Mouse (Mus musculus): ENCODE results near the gene Kdm6b. TPM values are rescaled to one million over a fixed set of nuclear protein-coding genes. Genes with fewer than 3 reads are reported as not detected.

Kdm6b gene
- polyA plus RNA-seq, 1 experiment from 2014 or later = 17.6 TPM

DNA sequence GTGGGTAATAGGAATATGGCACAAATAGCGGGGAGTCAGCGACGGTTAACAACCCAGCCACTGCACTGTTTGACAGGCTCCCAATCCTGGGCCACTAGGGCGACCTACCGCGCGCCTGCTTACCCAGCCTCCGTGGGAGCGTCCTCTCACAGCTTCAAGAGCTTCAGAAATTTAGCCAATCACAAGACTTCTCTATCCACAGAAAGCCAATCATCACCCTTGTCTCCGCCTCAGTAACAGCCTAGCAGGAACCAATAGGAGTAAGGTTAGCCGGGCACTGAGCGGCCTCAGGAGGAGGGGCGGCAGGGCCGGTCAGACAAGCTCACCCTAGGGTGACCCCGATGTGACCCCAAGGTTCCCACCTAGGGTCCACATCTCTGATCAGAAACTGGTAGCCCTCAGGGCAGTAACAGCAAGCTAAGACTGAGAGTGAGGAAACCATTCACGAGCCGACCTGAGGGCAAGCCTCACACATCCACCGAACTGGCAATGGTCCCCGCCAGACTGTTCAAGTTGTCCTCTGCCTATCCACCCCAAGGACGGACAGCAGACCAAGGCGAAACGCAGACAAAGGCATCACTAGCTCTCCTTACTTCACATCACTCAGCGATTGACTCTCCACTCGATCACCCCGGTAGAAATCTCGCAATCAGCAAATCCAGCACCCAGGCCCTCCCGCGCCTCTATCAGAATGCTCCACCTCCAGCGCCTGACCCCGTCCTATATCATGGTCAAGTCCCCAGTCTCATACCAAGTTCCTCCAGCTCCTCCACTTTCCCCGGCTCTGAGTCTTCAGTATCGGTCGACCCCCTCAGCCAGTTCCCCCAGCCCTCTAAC, 4.7 kb downstream of the Kdm6b start:
- peak overlapping the region; percentile 89 for H3K9ac ChIP-seq (ENCODE audit: low read depth, low read length)
- no peaks in the 10 kb centered on the region for H3K9me3 ChIP-seq (ENCODE audit: control insufficient read depth, low read length)
- ATAC-seq = peak; percentile 76
- peaks cover 33% of the 10 kb centered on the region for H3K36me3 ChIP-seq (ENCODE audit: control insufficient read depth, insufficient read depth, low read length)
- H3K27ac ChIP-seq (ENCODE audit: low read length) = peak overlapping the region; percentile 99
- H3K4me3 ChIP-seq (ENCODE audit: low read length) = peak overlapping the region; percentile 81
- H3K4me1 ChIP-seq (ENCODE audit: control insufficient read depth, insufficient read depth, low read length) = peaks cover 35% of the 10 kb centered on the region
- H3K4me2 ChIP-seq (ENCODE audit: low read depth, low read length) = peak overlapping the region; percentile 87
- WGBS = under 1% methylated on average over 33 of the region's 33 CpGs
- no peaks in the 10 kb centered on the region for H3K27me3 ChIP-seq (replicated peaks; ENCODE audit: control insufficient read depth, insufficient read depth, low read length)

DNA sequence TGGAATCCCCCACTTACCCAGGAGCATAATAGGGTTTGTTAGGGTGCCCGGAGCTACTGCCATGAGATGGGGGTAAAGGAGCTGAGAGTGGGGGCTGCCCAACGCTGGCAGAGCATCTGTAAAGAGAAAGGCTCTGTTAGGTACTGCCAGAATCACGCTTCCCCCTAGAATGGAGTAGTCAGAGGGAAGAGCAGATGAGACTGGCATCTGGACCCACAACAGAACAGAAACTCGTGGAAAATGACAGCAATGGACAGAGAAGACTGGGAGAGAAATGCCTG, 5.8 kb downstream of the Kdm6b start:
- no peak for ATAC-seq
- WGBS = 86% methylated on average over 4 of the region's 4 CpGs
- peak overlapping the region; percentile 89; the same call in 1 of the 2 replicates for H3K9ac ChIP-seq (ENCODE audit: low read depth, low read length)
- no peak overlapping the region for H3K27ac ChIP-seq (ENCODE audit: low read length)
- H3K4me1 ChIP-seq (ENCODE audit: control insufficient read depth, insufficient read depth, low read length) = peaks cover 24% of the 10 kb centered on the region
- no peaks in the 10 kb centered on the region for H3K27me3 ChIP-seq (replicated peaks; ENCODE audit: control insufficient read depth, insufficient read depth, low read length)
- peak overlapping the region; percentile 81; the same call in 1 of the 2 replicates for H3K4me3 ChIP-seq (ENCODE audit: low read length)
- peak overlapping the region; percentile 87; the same call in 1 of the 2 replicates for H3K4me2 ChIP-seq (ENCODE audit: low read depth, low read length)
- no peaks in the 10 kb centered on the region for H3K9me3 ChIP-seq (ENCODE audit: control insufficient read depth, low read length)
- peaks cover 39% of the 10 kb centered on the region for H3K36me3 ChIP-seq (ENCODE audit: control insufficient read depth, insufficient read depth, low read length)

DNA sequence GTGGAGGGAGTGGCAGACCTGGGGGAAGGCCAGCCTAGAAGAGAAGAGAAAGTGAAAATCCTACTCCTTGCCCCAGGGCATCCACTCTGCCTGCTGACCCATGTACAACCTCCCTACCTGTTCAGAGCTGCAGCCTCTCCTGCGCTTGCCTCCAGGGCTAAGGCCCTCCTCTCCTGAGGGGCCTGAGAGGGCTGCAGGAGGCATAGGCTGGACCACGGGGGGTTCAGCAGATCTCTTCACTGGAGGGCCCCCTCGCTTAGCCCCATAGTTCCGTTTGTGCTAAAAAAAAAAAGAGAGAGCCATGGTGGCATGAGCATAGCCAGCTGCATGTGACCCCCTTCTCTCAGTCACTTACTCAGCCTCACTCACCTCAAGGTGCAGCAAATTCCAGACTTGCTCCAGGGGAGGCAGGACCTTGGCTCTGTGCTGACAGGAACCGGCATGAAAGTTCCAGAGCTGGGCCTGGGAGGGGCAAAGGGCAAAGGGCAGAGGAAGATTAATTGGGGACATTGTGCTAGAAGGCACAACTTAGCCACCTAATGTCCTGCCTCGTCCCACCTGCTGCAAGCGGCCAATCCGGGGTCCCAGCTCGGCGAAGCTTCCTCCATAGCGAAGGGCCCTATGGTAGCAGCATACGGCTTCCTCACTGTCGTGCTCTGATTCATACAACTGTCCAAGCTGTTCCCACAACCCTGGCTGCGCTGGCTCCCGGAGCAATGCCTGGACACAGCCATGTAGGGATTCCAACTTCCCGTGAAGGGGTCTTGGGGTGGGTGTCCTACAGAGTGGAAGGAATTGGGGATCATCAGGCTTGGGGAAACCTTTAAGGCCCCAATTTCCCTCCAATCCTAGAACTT, 6.4 kb downstream of the Kdm6b start:
- Histone ChIP-seq H3K4me2 (ENCODE audit: low read depth, low read length) (no peak overlapping the region), H3K27me3 (replicated peaks; ENCODE audit: control insufficient read depth, insufficient read depth, low read length) (no peaks in the 10 kb centered on the region), H3K4me3 (ENCODE audit: low read length) (no peak overlapping the region), H3K9ac (ENCODE audit: low read depth, low read length) (0 out of 2 replicates have a peak overlapping the region, but pooled peaks have one; percentile 89), H3K27ac (ENCODE audit: low read length) (no peak overlapping the region), H3K36me3 (ENCODE audit: control insufficient read depth, insufficient read depth, low read length) (peaks cover 40% of the 10 kb centered on the region), H3K4me1 (ENCODE audit: control insufficient read depth, insufficient read depth, low read length) (peaks cover 18% of the 10 kb centered on the region), H3K9me3 (ENCODE audit: control insufficient read depth, low read length) (no peaks in the 10 kb centered on the region)
- ATAC-seq = no peak
- 89% methylated on average over 16 of the region's 16 CpGs for WGBS

DNA sequence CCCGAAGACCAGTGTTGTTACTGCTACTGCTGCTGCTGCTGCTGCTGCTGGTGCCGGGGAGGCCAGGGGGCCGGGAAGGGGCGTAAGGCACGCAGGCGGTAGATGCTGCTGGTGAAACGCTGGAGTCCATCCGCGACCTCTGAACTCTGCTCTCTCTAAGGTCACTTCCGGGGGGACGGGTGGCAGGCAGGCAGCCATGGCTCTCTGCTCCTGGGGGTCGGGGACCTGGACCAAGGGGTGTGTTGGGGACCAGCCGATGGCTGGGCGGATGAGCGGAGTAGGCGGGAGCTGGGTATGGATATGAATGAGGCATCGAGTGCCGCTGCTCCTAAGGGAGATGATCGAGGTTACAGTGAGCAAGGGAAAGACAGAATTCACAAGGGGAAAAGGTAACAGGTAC, 7.2 kb downstream of the Kdm6b start:
- Histone ChIP-seq H3K4me2 (ENCODE audit: low read depth, low read length) (no peak overlapping the region), H3K27me3 (replicated peaks; ENCODE audit: control insufficient read depth, insufficient read depth, low read length) (no peaks in the 10 kb centered on the region), H3K27ac (ENCODE audit: low read length) (no peak overlapping the region), H3K36me3 (ENCODE audit: control insufficient read depth, insufficient read depth, low read length) (peaks cover 48% of the 10 kb centered on the region), H3K4me1 (ENCODE audit: control insufficient read depth, insufficient read depth, low read length) (peaks cover 18% of the 10 kb centered on the region), H3K9ac (ENCODE audit: low read depth, low read length) (no peak overlapping the region), H3K4me3 (ENCODE audit: low read length) (no peak overlapping the region), H3K9me3 (ENCODE audit: control insufficient read depth, low read length) (no peaks in the 10 kb centered on the region)
- no peak for ATAC-seq
- 89% methylated on average over 19 of the region's 19 CpGs for WGBS

DNA sequence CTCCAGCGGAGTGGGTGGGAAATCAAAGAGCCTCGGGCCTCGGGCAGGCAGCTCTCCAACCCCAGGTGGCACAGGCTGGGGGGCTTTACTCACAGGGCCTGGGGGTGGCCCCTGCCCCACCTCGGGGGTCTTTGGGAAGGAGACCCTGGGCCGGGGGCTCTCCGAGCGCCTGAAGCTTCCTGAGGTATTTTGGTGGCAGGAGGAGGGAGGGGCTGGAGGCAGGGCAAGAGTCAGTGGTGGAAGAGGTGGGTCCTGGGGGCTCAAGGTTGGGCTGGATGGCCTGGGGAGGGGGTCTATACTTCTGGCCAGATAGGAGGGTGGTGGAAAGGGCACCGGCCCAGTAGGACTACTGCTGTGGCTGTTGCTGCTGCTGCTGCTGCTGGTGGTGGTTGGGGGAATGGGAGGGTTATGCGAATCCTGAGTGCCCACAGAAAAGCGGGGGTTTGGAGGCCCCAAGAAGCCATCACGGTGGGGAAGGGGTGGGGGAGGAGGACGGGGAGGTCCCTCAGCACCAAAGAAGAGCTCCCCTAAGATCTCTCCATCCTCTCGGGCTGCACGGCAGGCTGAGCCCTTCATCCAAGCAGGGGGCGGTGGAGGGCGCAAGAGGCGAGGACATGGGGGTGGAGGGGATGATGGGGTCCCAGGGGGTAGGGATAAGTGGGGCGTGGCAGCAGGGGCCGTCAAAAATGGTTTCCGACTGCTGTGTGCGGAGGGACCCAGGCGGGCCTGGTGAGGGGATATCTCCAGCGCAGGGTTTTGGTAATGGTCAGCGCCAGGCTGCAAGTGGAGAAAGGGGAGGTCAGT, 7.9 kb downstream of the Kdm6b start:
- Histone ChIP-seq H3K27ac (ENCODE audit: low read length) (no peak overlapping the region), H3K4me1 (ENCODE audit: control insufficient read depth, insufficient read depth, low read length) (peaks cover 23% of the 10 kb centered on the region), H3K9me3 (ENCODE audit: control insufficient read depth, low read length) (no peaks in the 10 kb centered on the region), H3K36me3 (ENCODE audit: control insufficient read depth, insufficient read depth, low read length) (peaks cover 48% of the 10 kb centered on the region), H3K27me3 (replicated peaks; ENCODE audit: control insufficient read depth, insufficient read depth, low read length) (no peaks in the 10 kb centered on the region), H3K4me3 (ENCODE audit: low read length) (no peak overlapping the region), H3K4me2 (ENCODE audit: low read depth, low read length) (no peak overlapping the region), H3K9ac (ENCODE audit: low read depth, low read length) (no peak overlapping the region)
- WGBS = 90% methylated on average over 24 of the region's 24 CpGs
- no peak for ATAC-seq

DNA sequence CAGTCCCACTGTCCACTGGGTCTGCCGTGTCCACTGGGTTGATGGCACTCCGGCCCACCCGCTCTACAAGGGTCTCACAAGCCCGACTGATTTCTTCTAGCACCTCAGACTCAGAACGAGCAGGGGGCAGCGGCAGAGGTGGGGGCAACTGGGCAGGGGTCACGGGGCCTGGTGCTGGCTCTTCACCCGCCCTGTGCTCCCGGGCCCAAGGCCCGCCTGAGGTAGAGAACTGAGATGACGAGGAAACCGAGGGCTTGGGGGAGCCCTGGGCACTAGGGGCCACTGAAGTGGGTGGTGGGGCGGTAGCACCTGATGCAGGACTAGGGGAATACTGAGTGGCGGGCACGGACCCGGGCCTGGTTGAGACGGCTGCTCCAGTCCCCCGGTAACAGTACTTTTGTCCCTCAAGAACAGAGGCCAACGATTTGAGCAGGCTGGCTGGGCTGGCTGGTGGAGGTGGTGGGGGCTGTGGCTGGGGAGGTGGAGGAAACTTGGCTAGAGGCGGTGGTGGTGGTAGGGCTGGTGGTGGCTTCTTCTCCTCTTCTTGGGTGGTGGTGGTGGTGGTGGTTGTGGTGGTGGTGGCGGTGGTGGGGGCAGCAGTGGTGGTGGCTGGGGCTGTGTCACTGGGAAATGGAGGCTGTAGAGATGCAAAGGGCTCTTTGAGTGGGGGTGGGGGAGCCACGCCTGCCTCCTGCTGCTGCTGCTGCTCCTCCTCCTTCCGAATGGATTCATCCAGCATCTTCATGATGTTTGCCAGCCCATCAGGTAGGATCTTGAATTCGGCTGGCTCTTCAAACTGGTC, 8.7 kb downstream of the Kdm6b start:
- H3K27ac ChIP-seq (ENCODE audit: low read length) = no peak overlapping the region
- peaks cover 26% of the 10 kb centered on the region for H3K4me1 ChIP-seq (ENCODE audit: control insufficient read depth, insufficient read depth, low read length)
- no peak overlapping the region for H3K4me2 ChIP-seq (ENCODE audit: low read depth, low read length)
- peaks cover 49% of the 10 kb centered on the region for H3K36me3 ChIP-seq (ENCODE audit: control insufficient read depth, insufficient read depth, low read length)
- no peak for ATAC-seq
- H3K4me3 ChIP-seq (ENCODE audit: low read length) = no peak overlapping the region
- H3K9ac ChIP-seq (ENCODE audit: low read depth, low read length) = no peak overlapping the region
- WGBS = 91% methylated on average over 20 of the region's 24 CpGs
- no peaks in the 10 kb centered on the region for H3K27me3 ChIP-seq (replicated peaks; ENCODE audit: control insufficient read depth, insufficient read depth, low read length)
- H3K9me3 ChIP-seq (ENCODE audit: control insufficient read depth, low read length) = no peaks in the 10 kb centered on the region

DNA sequence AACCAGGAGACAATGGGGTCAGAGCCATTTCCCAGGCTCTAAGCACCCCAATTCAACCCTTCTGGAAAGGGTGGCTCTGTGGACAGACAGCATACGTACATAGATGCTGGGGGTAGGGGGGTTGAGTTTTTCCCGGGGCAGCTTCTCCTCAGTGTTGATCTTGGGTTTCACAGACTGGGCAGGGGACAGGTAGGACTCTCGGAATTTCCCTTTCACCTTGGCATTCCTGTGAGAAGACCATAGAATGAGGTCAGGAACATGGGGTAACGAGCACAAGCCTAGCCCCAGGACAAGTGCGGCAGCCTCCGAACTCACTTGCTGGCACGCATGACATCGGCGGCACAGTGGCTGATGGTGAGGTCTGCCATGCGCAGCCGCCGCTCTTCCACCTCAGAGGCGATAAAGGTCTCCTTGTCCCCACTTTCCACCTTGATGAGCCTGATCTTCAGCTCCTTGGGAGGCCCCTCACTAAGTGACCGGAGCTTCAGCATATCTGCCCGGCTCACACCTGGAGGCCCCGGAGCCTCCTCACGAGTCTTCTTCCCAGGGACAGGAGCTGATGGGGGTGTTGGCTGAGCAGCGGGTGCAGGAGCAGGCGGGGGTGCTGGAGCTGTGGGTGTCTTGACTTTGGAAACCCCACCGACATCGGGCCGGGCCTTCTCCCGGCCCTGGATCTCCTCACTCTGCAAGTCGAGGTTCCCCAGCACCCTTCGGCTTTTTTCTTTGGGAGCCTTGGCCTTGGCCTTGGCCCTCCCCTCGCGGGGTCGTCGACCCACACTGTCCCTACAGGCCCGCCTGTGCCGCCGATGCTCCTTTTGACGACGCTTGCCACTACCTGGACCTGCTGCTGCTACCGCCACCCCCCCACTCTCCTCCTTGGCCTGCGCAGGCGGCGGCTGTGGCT, 9.5 kb downstream of the Kdm6b start:
- no peak overlapping the region for H3K4me2 ChIP-seq (ENCODE audit: low read depth, low read length)
- WGBS = 89% methylated on average over 38 of the region's 38 CpGs
- H3K36me3 ChIP-seq (ENCODE audit: control insufficient read depth, insufficient read depth, low read length) = peaks cover 53% of the 10 kb centered on the region
- no peak overlapping the region for H3K27ac ChIP-seq (ENCODE audit: low read length)
- no peaks in the 10 kb centered on the region for H3K27me3 ChIP-seq (replicated peaks; ENCODE audit: control insufficient read depth, insufficient read depth, low read length)
- peaks cover 31% of the 10 kb centered on the region for H3K4me1 ChIP-seq (ENCODE audit: control insufficient read depth, insufficient read depth, low read length)
- H3K4me3 ChIP-seq (ENCODE audit: low read length) = no peak overlapping the region
- no peaks in the 10 kb centered on the region for H3K9me3 ChIP-seq (ENCODE audit: control insufficient read depth, low read length)
- no peak for ATAC-seq
- no peak overlapping the region for H3K9ac ChIP-seq (ENCODE audit: low read depth, low read length)

DNA sequence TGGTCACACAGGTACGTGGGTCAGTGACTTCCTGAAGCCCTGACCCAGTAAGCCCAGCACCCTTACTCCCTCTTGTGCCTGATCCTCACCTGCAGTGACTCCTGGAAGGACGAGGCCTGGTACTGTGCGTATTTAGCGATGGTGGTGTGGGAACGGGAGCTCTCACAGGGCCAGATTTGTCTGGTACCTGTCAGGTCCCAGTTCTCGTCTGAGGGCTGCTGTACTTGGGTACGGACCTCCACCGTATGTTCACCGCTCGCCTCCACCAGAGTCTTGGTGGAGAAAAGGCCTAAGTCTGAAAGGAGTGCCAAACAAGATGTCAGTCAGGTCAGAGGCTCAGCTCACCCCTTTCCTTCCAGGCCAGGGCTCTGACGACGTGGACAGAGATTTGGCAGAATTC, 11.5 kb downstream of the Kdm6b start:
- H3K9me3 ChIP-seq (ENCODE audit: control insufficient read depth, low read length) = no peaks in the 10 kb centered on the region
- no peak overlapping the region for H3K4me3 ChIP-seq (ENCODE audit: low read length)
- H3K27ac ChIP-seq (ENCODE audit: low read length) = no peak overlapping the region
- ATAC-seq = no peak
- peaks cover 33% of the 10 kb centered on the region for H3K4me1 ChIP-seq (ENCODE audit: control insufficient read depth, insufficient read depth, low read length)
- no peaks in the 10 kb centered on the region for H3K27me3 ChIP-seq (replicated peaks; ENCODE audit: control insufficient read depth, insufficient read depth, low read length)
- H3K36me3 ChIP-seq (ENCODE audit: control insufficient read depth, insufficient read depth, low read length) = peaks cover 47% of the 10 kb centered on the region
- no peak overlapping the region for H3K4me2 ChIP-seq (ENCODE audit: low read depth, low read length)
- H3K9ac ChIP-seq (ENCODE audit: low read depth, low read length) = 0 out of 2 replicates have a peak overlapping the region, but pooled peaks have one; percentile 29
- 86% methylated on average over 12 of the region's 12 CpGs for WGBS

Measured in intestine, embryonic 16.5 days (tissue).